Mouse (Mus musculus): ENCODE results near the gene Acot1.
A peak's percentile ranks its signal among the peaks of the same experiment; 100 is the strongest.
"Not testable (repeated sequence)": the region's sequence is repeated elsewhere in the genome, so short reads cannot be mapped to it uniquely, and the experiment has no call there.

The Acot1 gene

DNA sequence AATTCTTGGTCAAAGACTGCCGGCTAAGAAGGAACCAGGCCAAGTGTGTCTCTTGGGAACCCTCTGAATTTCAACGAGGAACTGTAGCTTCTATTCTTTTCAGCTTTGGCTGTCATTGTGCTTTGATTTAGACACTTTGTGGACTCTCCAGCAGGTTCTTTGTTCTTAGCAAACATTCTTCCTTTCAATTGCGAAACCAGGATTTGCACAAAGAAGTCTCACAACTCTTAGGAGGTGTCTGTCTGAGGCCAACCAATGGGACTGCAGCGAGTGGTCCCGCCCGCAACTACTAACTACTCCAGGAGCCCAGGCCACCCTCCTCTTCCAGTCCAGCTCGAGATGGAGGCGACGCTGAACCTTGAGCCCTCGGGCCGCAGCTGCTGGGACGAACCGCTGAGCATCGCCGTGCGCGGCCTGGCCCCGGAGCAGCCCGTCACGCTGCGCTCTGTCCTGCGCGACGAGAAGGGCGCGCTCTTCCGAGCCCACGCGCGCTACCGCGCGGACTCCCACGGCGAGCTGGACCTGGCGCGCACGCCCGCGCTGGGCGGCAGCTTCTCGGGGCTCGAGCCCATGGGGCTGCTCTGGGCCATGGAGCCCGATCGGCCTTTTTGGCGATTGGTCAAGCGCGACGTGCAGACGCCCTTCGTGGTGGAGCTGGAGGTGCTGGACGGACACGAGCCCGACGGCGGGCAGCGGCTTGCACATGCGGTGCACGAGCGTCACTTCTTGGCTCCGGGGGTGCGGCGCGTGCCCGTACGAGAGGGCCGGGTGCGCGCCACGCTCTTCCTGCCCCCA is at the start of gene Acot1:
Acot1 (plus strand) TSS at position 320 of the 795 bp plus-strand sequence.
- peak; percentile 54 for DNase-seq

DNA sequence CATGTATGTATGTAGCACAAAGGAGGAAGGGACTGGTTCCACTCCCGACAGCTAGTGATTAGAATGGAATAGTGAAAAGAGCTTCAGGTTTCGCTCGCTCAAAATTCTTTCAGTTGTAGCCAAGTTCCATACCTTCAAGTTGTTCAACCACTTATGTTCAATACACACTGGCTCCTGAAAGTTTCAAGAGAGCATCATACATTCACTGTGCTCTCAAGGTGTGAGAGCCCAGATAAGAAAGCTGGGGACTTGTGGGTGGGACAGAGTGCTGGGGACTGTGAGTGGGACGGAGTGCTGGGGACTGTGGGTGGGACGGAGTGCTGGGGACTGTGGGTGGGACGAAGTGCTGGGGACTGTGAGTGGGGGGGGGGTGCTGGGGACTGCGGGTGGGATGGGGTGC is 44.1 kb upstream of the Acot1 start:
- DNase-seq: no peak

- DNase-seq: no peak
Measured at GRCm38 (mm10) chr12:83972117-83972516, 37.2 kb upstream of the Acot1 start.

- DNase-seq: no peak
Measured at GRCm38 (mm10) chr12:83978862-83979261, 30.4 kb upstream of the Acot1 start.

DNA sequence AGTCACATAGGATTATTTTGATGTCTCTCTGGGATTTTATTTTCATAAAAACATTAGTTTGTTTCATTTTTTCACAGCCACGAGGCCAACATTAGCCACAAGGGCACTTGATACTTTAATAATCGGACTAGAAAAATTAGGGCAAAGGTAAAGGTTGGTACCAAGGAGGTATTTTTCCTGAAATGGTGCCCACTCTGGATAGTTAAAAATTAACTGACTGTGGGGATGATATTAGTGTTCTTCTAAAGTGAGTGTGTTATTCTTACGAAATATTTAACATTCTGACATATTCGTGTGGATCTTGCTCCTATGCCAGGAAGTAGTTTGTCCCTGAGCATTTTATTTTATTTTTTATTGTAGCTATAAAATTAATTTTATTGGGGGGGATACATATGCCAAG is 27.7 kb upstream of the Acot1 start:
- no peak for DNase-seq

DNA sequence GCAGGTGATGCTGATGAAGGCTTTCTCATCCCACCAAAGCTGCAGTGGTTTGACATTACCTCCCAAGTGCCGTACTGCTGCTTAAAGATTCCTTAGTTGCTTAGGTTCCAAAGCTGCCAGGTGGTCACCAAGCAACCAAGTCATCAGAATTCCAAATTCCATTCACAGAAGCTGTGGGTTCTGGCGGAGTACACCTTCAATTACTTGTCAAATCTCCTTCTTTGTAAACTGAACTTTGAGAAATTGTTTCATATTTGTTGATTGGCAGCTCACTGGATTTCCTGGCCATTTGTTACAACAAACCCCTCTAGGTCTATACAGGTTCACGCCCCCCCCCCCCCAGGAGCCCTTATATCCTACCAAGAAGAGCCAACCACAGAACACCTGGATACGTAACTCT is 24.5 kb upstream of the Acot1 start, which contains the start of gene Heatr4:
Heatr4 (minus strand) TSS at position 101 of the 400 bp plus-strand sequence.
- no peak for DNase-seq

- DNase-seq: no peak
Measured at GRCm38 (mm10) chr12:83987242-83987582, 22.1 kb upstream of the Acot1 start.

GRCm38 (mm10) chr12:83987583-83988441 is 21.5 kb upstream of the Acot1 start, which contains the start of gene Acot2:
Acot2 (plus strand) TSS chr12:83987861.
- peak; percentile 69 for DNase-seq

GRCm38 (mm10) chr12:83988483-83988882 is 20.8 kb upstream of the Acot1 start:
- DNase-seq: no peak

DNA sequence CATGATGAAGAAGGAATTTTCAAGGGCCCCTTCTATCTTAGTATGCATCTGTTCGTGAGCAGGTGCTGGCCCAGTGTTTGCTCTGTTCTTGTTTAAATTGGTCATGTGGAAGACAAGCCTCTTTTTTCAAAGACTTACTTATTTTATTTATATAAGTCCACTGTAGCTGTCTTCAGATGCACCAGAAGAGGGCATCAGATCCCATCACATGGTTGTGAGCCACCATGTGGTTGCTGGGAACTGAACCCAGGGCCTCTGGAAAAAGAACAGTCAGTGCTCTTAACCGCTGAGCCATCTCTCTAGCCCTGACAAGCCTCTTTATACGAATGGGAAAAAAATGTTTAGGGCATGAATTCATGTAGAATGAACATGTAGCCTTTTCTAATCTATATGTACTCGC is 19.9 kb upstream of the Acot1 start:
- DNase-seq: no peak

DNA sequence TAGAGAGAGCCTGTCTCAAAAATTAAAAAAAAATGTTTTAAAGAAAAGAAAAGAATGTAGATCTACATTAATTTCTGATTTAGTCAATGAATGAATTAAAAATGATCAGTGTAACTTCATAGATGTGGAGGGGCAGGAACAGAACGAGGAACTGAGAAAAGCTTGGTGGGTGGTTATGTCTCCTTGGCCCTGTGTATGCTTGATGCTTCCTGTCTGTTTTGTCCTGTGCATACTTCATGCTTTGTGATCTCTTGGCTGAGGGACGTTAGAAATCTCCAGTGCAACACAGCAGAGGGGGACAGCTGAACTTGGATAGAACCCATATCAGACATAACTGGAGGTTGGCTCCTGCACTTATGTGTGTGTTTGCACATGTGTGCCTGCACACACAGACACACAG is 12.1 kb upstream of the Acot1 start:
- DNase-seq: no peak

- no peak for DNase-seq
Measured at GRCm38 (mm10) chr12:83998341-83999107, 10.8 kb upstream of the Acot1 start.

- DNase-seq: not testable (repeated sequence)
Measured at GRCm38 (mm10) chr12:83999237-83999636, 10.1 kb upstream of the Acot1 start.

DNA sequence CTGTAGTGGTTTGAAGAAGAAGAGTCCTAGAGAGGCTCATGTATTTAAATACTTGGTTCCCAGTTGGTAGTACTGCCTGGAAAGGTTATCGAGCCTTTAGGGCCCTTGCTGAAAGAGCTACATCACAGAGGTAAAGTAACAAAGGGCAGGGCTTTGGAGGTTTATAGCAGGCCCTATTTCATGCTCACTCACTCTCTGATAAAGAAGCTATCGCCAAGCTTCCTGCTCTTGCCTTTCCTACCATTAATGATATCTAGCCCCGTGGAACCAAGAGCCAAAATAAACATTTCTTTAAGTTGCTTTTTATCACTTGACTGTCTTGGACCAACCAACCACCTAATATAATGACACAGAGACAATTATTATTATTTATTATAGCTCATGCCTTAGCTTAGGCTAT is 8.9 kb upstream of the Acot1 start:
- DNase-seq: no peak

- DNase-seq: no peak
Measured at GRCm38 (mm10) chr12:84003866-84004265, 5.4 kb upstream of the Acot1 start.

- no peak for DNase-seq
Measured at GRCm38 (mm10) chr12:84008251-84008650, 1.0 kb upstream of the Acot1 start.

GRCm38 (mm10) chr12:84008729-84009128 is 561 bp upstream of the Acot1 start:
- DNase-seq: no peak

- DNase-seq: no peak
Measured at GRCm38 (mm10) chr12:84010201-84010600, 911 bp downstream of the Acot1 start.

- peak; percentile 68 for DNase-seq
Measured at GRCm38 (mm10) chr12:84011251-84012040, 2.2 kb downstream of the Acot1 start.

DNA sequence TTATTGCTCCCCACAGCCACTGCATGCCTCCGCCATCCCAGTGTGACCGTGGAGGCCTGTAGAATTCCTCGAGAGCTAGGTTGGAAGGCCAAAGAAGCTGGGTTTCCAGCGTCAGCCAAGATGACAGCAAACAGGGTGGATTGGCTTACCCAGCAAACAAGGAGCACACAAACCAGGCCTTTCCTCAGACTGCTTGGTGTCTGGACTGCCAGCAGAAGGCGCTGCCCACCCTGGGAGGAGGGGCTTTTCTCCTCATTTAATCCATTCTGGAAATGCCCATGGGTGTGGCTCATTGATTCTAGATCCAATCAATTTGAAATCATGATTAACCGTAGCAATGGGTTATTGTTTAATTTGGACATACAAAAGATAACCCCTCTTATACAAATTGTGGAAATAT is 3.8 kb downstream of the Acot1 start:
- DNase-seq: no peak

- no peak for DNase-seq
Measured at GRCm38 (mm10) chr12:84013701-84014100, 4.4 kb downstream of the Acot1 start.

- DNase-seq: peak; percentile 11
Measured at GRCm38 (mm10) chr12:84020528-84020927, 11.2 kb downstream of the Acot1 start.

Measured in right cerebral cortex, postnatal 14 days (tissue).